Mouse (Mus musculus): ENCODE measurements around the gene Myo9b. TPM values are rescaled to one million over a fixed set of nuclear protein-coding genes. Genes with fewer than 3 reads are reported as not detected.

Gene Myo9b
- polyA plus RNA-seq, 1 experiment from 2014 or later: 28.3 TPM

DNA sequence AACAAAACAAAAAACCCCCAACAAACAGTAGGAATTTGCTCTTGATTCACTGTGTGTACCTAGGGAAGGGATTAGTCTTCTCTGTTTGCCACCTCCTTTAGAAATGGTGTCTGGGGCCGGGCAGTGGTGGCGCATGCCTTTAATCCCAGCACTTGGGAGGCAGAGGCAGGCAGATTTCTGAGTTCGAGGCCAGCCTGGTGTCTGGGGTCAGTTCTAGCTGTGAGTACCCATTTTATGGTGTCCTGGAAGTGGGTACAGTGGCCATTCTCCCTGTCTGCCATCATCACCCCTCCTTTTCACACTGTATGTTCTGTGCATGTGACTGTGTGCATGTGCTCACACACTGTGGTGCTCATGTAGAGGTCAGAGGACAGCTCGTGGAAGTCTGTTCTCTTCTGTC lies 135.7 kb downstream of the Myo9b start:
- 92% methylated on average over 4 of the region's 4 CpGs for WGBS
- peaks cover 25% of the 10 kb centered on the region for H3K4me1 ChIP-seq
- H3K9me3 ChIP-seq: no peaks in the 10 kb centered on the region
- no peak overlapping the region for H3K27ac ChIP-seq
- no peak overlapping the region for H3K4me3 ChIP-seq (replicated peaks)
- 0 out of 2 replicates have a peak, but pooled peaks cover 4% of the 10 kb centered on the region for H3K27me3 ChIP-seq
- H3K4me2 ChIP-seq: no peak overlapping the region
- H3K9ac ChIP-seq: no peak overlapping the region
- H3K36me3 ChIP-seq (replicated peaks): peaks cover 31% of the 10 kb centered on the region
- no peak for ATAC-seq (ENCODE audit: low FRiP score)

Other genes starting within 250 kb of the Myo9b start
- gene Haus8, start 220 bp downstream of the Myo9b start, polyA plus RNA-seq (2016; fragmentation: Nextera tagmentation; extraction: Ambion mirVana): 52.4 and 58.4 TPM in 2 replicates
- 76.7 and 77.1 TPM in 2 replicates for gene Use1, start 94.1 kb downstream of the Myo9b start, polyA plus RNA-seq (2016; fragmentation: Nextera tagmentation; extraction: Ambion mirVana)
- gene Ocel1, start 98.6 kb downstream of the Myo9b start, polyA plus RNA-seq (2016; fragmentation: Nextera tagmentation; extraction: Ambion mirVana): 3.2 and 4.4 TPM in 2 replicates
- 31.5 and 35.3 TPM in 2 replicates for gene Nr2f6, start 109.2 kb downstream of the Myo9b start, polyA plus RNA-seq (2016; fragmentation: Nextera tagmentation; extraction: Ambion mirVana)
- gene Ushbp1, start 123.1 kb downstream of the Myo9b start, polyA plus RNA-seq (2016; fragmentation: Nextera tagmentation; extraction: Ambion mirVana): 3.2 and 4.6 TPM in 2 replicates
- 89.4 and 110 TPM in 2 replicates for gene Babam1, start 124.1 kb downstream of the Myo9b start, polyA plus RNA-seq (2016; fragmentation: Nextera tagmentation; extraction: Ambion mirVana)
- gene Ankle1, start 133.3 kb downstream of the Myo9b start, polyA plus RNA-seq (2016; fragmentation: Nextera tagmentation; extraction: Ambion mirVana): 34.2 and 38.0 TPM in 2 replicates
- gene Abhd8, start 190.9 kb downstream of the Myo9b start, polyA plus RNA-seq (2016; fragmentation: Nextera tagmentation; extraction: Ambion mirVana): 99.3 and 99.8 TPM in 2 replicates
- gene Mrpl34, start 192.2 kb downstream of the Myo9b start, polyA plus RNA-seq (2016; fragmentation: Nextera tagmentation; extraction: Ambion mirVana): 207 and 219 TPM in 2 replicates
- gene Dda1, start 196.5 kb downstream of the Myo9b start, polyA plus RNA-seq (2016; fragmentation: Nextera tagmentation; extraction: Ambion mirVana): 146 and 155 TPM in 2 replicates
- 11.1 and 13.4 TPM in 2 replicates for gene Ano8, start 213.2 kb downstream of the Myo9b start, polyA plus RNA-seq (2016; fragmentation: Nextera tagmentation; extraction: Ambion mirVana)
- gene Gtpbp3, start 215.4 kb downstream of the Myo9b start, polyA plus RNA-seq (2016; fragmentation: Nextera tagmentation; extraction: Ambion mirVana): 12.6 and 15.1 TPM in 2 replicates
- 27.6 and 30.2 TPM in 2 replicates for gene Plvap, start 239.0 kb downstream of the Myo9b start, polyA plus RNA-seq (2016; fragmentation: Nextera tagmentation; extraction: Ambion mirVana)

Measured in forebrain, embryonic 12.5 days (tissue).